Mouse (Mus musculus): Measurements from ENCODE around the gene Ccdc97. TPM values are rescaled to one million over a fixed set of nuclear protein-coding genes. Genes with fewer than 3 reads are reported as not detected.
A peak's percentile ranks its signal among the peaks of the same experiment; 100 is the strongest.

The Ccdc97 gene
- polyA plus RNA-seq, 1 experiment, result 80.5 TPM

DNA sequence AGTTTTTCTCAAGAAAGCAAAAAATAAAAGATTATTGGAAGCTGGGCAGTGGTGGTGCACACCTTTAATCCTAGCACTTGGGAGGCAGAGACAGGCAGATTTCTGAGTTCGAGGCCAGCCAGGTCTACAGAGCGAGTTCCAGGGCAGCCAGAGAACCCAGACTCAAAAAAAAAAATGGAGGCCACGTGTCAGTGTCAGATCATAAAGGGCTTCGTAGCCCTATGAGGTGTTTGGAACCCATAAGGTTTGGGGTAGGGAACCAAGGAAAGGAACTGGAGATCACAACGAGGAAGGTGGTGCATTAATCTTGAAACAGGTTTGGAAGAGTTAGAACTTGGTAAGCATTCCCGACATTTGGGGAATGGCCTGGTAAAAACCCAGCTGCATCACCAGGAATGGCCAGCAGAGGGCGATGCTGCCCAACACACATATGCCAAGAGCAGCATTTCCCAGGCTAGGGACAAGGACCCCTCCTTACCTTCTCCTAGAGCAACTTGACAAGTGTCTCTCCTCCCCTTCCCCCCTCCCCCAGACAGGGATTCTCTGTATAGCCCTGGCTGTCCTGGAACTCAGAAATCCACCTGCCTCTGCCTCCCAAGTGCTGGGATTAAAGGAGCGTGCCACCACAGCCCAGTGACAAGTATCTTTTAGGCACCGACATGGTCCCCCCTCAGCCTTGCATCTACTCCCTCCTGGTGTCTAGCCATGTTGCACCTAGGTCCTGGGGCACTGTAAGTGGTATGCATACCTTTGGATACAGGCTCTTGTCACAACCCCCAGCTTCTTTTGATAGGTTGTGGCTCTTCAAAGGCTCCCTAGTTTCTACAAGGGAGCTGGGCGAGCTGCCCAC lies 1.1 kb upstream of the Ccdc97 start:
- TF ChIP-seq POLR2A (IDR thresholded peaks at IDR 0.05; ENCODE audit: borderline replicate concordance, extremely low read depth, insufficient read depth, insufficient read length, poor library complexity, severe bottlenecking) (no peak), CTCF (IDR thresholded peaks at IDR 0.05; ENCODE audit: borderline replicate concordance, extremely low read depth, insufficient read depth, insufficient read length) (peak; percentile 97)
- DNase-seq (ENCODE audit: low read depth), result peak; percentile 81

DNA sequence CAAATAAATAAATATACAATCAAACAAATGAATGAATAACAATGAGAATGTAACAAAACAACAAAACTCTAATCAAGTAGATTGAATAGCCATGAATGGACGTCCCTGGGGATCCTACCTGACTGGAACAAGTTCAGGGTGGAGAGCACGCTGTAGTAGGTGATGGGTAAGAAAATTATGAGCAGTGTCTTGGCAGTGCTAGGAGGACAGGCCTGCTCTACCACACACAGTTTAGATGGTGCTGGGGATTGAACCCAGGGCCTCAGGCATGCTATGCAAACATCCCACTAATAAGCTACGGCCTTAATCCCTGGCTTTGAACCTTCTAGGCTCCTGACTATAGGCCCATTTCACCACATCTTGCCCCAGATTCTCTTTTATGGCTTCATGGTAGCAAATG lies 1.4 kb downstream of the Ccdc97 start:
- no peak for DNase-seq (ENCODE audit: low read depth)
- TF ChIP-seq POLR2A (IDR thresholded peaks at IDR 0.05; ENCODE audit: borderline replicate concordance, extremely low read depth, insufficient read depth, insufficient read length, poor library complexity, severe bottlenecking) (no peak), CTCF (IDR thresholded peaks at IDR 0.05; ENCODE audit: borderline replicate concordance, extremely low read depth, insufficient read depth, insufficient read length) (no peak)

DNA sequence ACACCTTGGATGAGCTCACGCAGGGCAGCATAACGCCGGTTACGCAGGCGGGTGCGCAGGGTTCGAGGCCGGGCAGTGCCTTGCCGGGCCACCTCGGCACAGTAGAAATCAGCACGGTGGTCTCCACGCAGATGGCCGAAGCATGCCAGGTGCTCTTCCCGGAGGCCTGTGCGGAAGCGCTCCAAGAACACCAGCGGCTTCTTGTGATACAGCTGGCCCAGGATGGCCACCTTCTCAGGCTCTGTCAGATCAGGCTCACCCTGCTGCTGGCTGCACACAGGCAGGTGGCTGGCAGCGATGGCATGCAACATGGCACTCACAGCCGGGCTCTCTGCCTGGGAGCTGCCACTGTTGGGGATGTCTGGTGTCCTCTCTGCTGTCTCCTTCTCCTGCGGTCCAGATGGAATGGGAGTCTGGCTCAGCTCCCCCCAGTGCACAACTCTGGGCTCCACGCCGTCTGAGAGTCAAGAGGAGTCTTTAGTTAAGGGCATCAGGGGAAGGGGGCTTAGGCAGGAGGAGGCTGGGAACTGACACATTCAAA lies 3.1 kb downstream of the Ccdc97 start:
- TF ChIP-seq CTCF (IDR thresholded peaks at IDR 0.05; ENCODE audit: borderline replicate concordance, extremely low read depth, insufficient read depth, insufficient read length) (no peak), POLR2A (IDR thresholded peaks at IDR 0.05; ENCODE audit: borderline replicate concordance, extremely low read depth, insufficient read depth, insufficient read length, poor library complexity, severe bottlenecking) (no peak)
- DNase-seq (ENCODE audit: low read depth), result no peak

DNA sequence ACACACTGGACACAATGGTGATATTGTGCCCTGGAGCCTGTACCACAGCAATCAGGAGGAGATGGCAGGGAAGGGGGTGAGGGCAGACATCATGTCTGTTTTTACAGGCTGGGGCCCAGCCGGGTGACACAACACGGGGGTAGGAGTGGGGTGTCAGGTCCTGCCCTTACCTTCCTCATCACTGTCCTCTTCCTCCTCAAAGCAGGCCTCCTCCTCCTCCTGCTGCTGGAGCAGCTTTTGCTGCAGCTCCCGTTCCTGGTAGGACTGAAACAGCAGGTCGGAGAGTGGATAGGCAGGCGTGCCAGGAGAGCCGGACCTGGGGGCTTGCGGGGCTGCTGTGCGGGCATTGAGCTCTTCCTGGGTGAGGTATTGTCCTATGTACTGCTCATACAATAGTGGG lies 4.3 kb downstream of the Ccdc97 start:
- no peak for DNase-seq (ENCODE audit: low read depth)

DNA sequence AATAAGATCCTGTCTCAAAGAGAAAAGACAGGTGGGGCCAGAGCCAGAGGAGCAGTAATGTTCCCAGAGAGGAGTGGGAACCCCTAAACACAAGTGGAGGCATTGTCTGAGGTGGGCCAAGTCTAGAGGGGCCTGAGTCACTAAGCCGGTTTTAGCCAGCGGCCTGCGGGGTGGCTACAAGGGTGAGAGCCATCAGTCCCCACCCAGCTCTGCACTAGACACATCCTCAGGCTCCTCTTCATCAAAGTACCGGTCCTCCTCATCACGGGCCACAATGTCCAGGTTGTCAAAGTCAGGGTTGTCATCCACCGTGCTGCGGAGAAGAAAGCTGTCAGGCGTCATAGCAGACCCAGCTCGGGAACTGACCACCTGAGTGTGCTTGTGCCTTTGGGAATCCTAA lies 6.1 kb downstream of the Ccdc97 start:
- no peak for TF ChIP-seq POLR2A (IDR thresholded peaks at IDR 0.05; ENCODE audit: borderline replicate concordance, extremely low read depth, insufficient read depth, insufficient read length, poor library complexity, severe bottlenecking)
- no peak for DNase-seq (ENCODE audit: low read depth)

More for the DNA sequence above, 4.3 kb downstream of the Ccdc97 start:
- TF ChIP-seq POLR2A (IDR thresholded peaks at IDR 0.05; ENCODE audit: borderline replicate concordance, extremely low read depth, insufficient read depth, insufficient read length, poor library complexity, severe bottlenecking) (no peak), CTCF (IDR thresholded peaks at IDR 0.05; ENCODE audit: borderline replicate concordance, extremely low read depth, insufficient read depth, insufficient read length) (no peak)

DNA sequence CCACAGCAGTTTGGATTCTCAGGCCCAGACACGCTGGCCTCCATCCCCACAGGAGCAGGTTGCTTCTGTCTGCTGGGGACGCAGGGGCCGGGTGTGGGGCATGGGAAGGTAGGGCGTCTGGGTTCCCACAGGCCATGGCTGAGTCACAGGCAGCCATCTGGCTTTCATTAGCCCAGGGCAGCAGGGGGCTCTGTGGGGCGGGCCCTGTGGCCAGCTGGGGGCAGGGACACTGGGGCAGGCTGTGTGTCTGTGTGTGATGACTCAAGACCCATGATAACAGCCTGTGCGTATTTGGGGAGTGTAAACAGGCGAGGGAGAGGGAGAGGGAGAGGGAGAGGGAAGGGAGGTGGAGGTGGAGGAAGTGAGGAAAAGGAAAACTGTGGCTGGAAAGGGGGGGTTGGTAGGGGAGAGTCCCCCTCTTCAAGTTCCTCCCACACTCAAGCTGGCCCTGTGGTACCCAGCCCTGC lies 7.1 kb downstream of the Ccdc97 start:
- DNase-seq (ENCODE audit: low read depth), result no peak
- TF ChIP-seq CTCF (IDR thresholded peaks at IDR 0.05; ENCODE audit: borderline replicate concordance, extremely low read depth, insufficient read depth, insufficient read length), result no peak

DNA sequence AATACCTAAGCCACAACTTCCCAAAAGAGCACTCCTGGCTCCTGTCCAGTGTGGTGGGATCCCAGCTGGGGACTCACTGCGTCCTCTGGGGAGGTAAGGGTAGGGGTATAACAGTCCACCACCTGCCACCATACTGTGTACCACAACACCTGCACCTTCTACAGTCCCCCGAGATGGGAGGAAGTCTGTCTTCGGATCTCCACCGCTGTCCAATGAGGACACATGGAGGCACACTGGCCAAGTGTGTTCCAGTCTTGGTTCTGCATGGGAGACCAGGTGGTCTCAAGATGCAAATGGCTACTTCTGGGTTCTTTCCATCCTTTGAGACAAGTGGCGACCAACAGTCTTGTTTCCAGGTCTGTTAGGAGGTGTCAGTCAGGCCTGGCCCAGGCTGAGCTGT lies 7.7 kb downstream of the Ccdc97 start:
- DNase-seq (ENCODE audit: low read depth), result no peak
- TF ChIP-seq CTCF (IDR thresholded peaks at IDR 0.05; ENCODE audit: borderline replicate concordance, extremely low read depth, insufficient read depth, insufficient read length) (no peak), POLR2A (IDR thresholded peaks at IDR 0.05; ENCODE audit: borderline replicate concordance, extremely low read depth, insufficient read depth, insufficient read length, poor library complexity, severe bottlenecking) (no peak)

DNA sequence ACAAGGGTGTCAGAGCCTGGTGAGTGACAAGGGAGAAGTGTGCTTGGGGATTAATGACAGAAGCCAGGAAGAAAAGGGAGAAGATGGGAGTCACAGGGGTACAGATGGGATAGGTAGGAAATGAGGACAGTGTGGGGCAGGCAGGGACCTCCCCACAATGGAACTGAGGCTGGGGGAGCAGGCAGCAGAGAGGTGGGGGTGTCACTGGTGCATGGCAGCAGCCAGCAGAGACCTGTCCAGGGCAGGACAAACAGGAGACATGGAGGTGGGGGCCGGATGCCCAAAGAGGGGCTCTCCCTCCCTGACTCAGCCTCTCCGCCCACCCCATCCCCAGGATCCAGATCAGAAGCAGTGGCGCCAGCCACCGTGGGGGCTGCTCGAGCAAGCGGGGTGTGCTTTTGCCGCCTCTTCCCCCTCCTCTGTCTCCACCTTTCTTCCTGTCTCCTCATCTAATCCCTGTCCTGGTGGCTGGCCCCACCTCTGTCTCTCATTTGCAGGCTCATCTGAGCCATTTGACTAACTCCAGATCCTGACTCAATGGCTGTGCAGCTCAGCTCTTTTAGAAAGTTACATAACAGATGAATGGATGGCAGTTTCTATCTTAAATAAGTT lies 8.3 kb downstream of the Ccdc97 start:
- no peak for DNase-seq (ENCODE audit: low read depth)
- TF ChIP-seq CTCF (IDR thresholded peaks at IDR 0.05; ENCODE audit: borderline replicate concordance, extremely low read depth, insufficient read depth, insufficient read length), result no peak
- TF ChIP-seq POLR2A (IDR thresholded peaks at IDR 0.05; ENCODE audit: borderline replicate concordance, extremely low read depth, insufficient read depth, insufficient read length, poor library complexity, severe bottlenecking), result no peak

DNA sequence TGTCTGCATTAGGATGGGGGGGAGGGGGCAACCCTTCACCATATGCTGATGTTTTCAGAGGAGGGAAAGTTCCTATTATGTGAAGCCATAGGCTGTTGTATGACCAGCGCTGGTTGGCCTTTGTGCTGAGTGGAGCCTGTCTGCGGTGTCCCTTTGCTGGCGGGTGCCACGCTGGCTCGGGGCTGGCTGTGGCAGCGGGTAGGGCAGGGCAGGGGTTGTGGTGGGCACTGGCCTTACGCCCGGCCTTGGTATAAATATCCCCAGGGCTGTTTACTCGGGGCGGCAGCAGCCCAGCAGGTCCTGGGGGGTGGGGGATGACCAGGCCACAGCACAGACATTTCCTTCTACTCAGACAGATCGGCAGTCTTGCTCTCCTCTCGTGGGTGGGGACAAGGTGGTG lies 8.9 kb downstream of the Ccdc97 start:
- no peak for DNase-seq (ENCODE audit: low read depth)
- TF ChIP-seq CTCF (IDR thresholded peaks at IDR 0.05; ENCODE audit: borderline replicate concordance, extremely low read depth, insufficient read depth, insufficient read length) (no peak), POLR2A (IDR thresholded peaks at IDR 0.05; ENCODE audit: borderline replicate concordance, extremely low read depth, insufficient read depth, insufficient read length, poor library complexity, severe bottlenecking) (no peak)

DNA sequence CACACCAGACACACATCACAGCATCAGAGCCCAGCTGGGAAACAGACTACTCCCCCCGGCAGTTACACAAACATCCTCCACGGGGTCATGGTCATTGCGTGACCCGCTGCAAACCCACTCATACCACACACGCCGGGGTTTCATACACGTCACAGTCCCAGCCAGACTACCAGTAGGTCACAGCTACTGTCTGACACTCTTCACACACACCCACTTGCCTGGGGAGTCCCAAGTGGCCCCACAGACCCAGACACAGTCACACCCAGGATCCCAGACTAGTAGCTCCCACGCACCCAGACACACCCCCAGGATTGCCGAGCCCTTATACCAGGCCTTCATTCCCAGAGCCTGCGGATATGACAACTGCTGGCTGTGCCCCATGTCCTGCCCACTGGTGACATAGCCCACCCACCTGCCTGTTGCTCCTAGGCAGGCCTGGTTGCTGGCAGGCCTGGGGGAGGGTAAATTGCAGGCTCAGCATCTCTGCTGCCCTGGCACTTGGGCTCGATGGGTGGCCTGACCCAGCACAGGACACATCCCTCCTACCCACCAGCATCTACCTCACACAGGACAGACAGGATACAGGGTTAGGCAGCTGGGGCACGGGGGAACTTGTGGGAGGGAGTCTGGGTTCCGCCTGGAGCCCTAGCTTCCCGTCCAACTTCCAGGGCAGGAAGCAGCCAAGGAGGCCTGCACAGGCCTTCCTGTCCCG lies 11.2 kb downstream of the Ccdc97 start:
- TF ChIP-seq CTCF (IDR thresholded peaks at IDR 0.05; ENCODE audit: borderline replicate concordance, extremely low read depth, insufficient read depth, insufficient read length), result no peak
- TF ChIP-seq POLR2A (IDR thresholded peaks at IDR 0.05; ENCODE audit: borderline replicate concordance, extremely low read depth, insufficient read depth, insufficient read length, poor library complexity, severe bottlenecking), result no peak

DNA sequence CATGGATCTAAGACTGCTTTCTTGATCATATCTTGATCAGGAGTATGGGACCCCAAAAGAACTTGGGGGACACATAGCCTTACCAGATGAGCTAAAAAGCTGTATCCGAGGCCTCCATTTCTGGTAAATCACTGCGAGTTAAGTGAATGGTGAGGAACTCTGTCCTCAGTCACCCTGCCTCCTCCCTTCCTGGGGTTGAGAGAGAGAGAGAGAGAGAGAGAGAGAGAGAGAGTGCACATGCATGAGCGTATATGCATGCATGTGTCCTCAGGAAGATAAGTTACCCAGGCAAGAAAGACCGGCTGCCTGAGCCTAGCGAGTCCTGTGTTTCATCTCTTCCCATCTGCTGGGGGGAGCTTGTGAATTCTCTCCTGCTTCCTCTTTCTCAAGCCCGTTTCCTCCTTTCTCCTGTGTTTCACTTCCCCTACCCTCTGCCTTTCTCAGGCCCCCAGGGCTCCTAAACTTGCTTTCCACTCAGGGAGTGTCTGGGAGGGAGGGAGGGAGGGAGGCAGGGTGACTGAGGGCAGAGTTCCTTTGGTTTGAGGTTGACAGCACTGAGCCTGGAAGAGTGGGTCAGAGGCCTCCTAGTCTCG lies 12.2 kb downstream of the Ccdc97 start:
- DNase-seq (ENCODE audit: low read depth), result no peak
- TF ChIP-seq CTCF (IDR thresholded peaks at IDR 0.05; ENCODE audit: borderline replicate concordance, extremely low read depth, insufficient read depth, insufficient read length) (no peak), POLR2A (IDR thresholded peaks at IDR 0.05; ENCODE audit: borderline replicate concordance, extremely low read depth, insufficient read depth, insufficient read length, poor library complexity, severe bottlenecking) (no peak)

More for the DNA sequence above, 11.2 kb downstream of the Ccdc97 start:
- no peak for DNase-seq (ENCODE audit: low read depth)

Measured in brain, embryonic 14.5 days (tissue).